Mouse (Mus musculus) liver, embryonic 14.5 days (tissue): ENCODE results near the gene Dll1.

Experiments used
- CTCF ChIP-seq: IDR thresholded peaks from 2 replicates; pipeline ENCODE4 v1.5.1; 2016; ENCODE audit warnings: antibody characterized with exemption, low read depth, control low read depth
- EP300 ChIP-seq: IDR thresholded peaks from 2 replicates; pipeline ENCODE4 v1.6.1; 2016; ENCODE audit warnings: antibody characterized with exemption, low read depth

- TF ChIP-seq EP300, result no peak
- no peak for TF ChIP-seq CTCF
Measured at GRCm38 (mm10) chr17:15337906-15338305, 38.8 kb downstream of the Dll1 start.
